Mouse (Mus musculus): ENCODE measurements around the gene Cep131.

The Cep131 gene

DNA sequence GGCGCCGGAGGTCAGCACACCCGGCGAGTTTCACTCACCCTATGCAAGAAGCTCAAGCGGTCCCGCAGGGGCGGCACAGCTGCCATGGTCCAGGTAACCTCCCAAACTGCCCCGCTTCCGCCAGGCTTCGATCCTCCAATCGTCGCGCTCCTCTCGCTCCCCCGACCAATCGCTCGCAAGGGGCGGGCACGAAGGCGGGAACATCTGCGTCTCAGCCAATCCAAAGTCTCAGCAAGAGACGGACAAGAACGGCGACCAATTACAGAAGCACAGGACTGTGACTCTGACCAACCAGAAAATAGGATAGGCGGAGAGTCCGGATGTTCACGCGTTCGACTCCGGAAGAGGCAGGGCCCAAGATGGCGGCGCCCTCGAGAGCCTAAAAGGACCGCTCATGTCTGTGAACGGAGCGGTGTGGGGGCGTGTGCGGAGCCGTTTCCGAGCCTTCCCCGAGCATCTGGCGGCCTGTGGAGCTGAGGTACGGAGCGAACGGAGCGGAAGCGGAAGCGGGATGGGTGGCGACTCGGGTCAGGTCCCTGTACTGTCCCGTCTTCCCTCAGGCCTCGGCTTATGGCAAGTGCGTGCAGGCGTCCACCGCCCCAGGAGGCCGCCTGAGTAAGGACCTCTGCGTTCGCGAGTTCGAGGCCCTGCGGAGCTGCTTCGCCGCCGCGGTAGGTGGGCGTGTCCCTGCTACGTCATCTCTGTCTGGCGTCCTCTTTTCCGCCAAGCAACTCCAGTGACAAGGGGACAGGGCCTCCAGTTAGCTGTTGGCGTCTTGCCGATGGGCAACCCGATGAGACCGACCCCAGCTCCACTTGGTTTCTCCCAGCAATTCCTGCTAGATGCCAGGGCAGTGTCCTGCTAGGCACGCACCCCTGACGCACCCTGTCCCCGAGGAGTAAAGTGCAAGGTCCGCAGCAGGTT is 12.2 kb upstream of the Cep131 start, which contains the start of the genes Tepsin and Ndufaf8:
Gene Tepsin (minus strand): TSS at position 144 of the 924 bp plus-strand sequence.
Gene Ndufaf8 (plus strand): TSS at position 341 of the 924 bp plus-strand sequence.
- peak; percentile 99 to 100 for DNase-seq (ENCODE audit: low spot score in 2 of 2)

DNA sequence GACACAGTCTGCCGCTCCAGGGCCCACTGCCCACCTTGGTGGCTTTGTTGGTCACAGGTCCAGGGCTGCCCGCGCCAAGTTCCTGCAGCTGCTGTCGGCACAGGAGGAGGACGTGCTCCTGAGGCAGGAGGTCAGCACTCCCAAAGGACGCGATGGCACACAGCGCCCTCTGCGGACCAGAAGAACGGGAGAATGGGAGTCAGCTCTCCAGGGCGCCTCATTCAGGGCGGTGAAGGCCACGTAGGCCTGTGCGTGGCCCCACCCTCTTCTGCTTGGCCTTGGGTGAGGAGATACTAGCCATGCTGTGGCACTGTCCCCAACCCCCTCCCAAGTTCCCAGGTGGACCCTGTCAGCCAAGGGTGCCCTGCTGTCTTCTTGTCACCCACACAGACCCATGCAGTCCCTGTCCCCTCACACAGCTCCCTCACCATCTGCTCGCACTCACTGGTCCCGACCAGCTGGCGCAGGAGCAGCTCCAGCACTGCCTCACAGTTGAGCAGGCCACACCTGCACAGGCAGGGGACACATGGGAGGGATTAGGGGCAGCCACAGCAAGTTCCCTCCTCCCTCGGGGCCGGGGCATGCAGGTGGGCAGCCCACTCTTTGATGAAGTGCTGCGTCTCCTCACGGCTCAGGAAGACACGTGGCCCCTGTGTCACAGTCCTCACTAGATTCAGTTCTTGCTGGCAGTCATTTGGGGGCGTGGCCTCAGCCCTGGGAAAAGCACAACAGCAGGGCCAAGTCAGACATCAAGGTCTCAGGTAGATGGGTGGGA is 6.4 kb upstream of the Cep131 start:
- DNase-seq (ENCODE audit: low spot score in 2 of 2), result no peak

GRCm38 (mm10) chr11:120090661-120091060 is 4.0 kb upstream of the Cep131 start:
- no peak for DNase-seq (ENCODE audit: low spot score in 2 of 2)

- DNase-seq (ENCODE audit: low spot score in 2 of 2), result peak in 1 of 2 experiments; percentile 37
These were observed 568 bp downstream of the Cep131 start for GRCm38 (mm10) chr11:120085891-120086627.

DNA sequence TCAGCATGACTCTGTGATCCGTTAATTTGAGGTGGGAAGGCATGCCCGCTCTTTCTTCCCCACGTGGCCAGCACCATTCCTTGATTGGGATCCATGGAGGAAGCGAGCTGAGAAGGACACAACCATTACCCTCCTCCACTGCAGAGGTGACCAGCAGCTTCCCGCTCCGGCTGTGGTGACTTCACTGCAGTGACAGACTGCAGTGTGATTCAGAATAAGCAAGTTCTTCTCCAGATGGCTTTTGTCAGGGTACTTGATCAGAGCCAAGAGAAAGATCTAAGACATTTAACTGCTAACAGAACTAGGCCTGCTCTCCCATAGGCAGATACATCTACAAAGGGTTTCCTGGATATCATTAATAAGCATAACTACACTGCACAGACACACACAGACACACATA is 6.3 kb downstream of the Cep131 start:
- no peak for DNase-seq (ENCODE audit: low spot score in 2 of 2)

GRCm38 (mm10) chr11:120076191-120076590 is 10.4 kb downstream of the Cep131 start:
- no peak for DNase-seq (ENCODE audit: low spot score in 2 of 2)

DNA sequence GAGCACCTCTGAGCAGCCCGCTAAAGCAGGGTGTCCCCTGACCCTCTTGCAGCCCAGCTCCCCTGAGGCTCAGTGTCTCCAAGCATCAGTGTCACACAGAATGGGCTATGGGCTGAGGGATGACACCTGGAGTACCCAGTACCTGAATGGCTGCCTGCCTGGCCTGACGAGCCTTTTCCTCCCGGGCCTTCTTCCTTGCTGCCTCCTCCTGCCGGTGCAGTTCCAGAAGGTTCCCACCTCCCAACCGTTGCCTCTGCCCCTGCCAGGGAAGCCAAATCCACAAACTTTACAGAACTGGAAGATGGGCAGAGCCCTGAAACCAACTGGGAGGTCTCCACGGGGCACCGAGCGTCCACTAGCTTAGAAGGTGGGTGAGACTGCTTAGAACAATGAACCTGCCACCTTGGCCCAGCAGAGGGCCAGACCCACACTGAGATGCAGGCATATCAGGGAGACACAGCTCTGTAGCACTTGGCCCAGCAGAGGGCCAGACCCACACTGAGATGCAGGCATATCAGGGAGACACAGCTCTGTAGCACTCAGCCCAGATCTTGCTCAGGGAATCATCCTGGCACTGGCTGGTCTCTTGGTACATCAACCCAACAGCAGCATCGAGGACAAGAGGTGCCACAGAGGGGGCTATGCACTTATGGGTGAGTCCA is 13.5 kb downstream of the Cep131 start:
- DNase-seq (ENCODE audit: low spot score in 2 of 2), result no peak

DNA sequence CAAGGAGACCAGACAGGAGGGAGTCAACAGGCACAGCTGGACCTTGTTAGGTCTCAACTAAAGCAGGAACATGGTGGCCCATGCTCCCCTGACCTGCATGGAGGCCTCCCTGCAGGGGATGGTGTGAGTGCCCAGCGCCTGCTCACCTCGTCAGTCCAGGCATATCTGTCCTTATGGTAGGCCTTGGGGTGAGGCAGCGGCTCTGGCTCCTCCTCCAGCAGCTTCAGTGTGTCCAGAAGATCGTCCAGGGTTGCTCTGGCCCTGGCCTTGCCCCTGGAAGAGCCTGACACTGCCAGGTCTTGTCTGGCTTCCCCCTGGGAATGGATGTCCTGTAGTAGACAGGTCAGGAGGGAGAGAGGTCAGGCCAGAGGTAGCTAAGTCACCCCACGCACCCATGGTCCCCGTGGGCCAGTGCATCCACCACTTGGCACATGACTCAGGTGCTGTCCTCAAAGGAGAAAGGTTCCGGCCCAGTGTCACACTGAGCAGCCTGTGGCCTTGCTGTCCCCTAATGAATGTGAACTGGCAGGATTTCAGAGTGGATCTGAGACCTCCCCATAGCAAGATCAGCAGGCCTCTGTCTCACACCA is 14.8 kb downstream of the Cep131 start:
- no peak for DNase-seq (ENCODE audit: low spot score in 2 of 2)

DNA sequence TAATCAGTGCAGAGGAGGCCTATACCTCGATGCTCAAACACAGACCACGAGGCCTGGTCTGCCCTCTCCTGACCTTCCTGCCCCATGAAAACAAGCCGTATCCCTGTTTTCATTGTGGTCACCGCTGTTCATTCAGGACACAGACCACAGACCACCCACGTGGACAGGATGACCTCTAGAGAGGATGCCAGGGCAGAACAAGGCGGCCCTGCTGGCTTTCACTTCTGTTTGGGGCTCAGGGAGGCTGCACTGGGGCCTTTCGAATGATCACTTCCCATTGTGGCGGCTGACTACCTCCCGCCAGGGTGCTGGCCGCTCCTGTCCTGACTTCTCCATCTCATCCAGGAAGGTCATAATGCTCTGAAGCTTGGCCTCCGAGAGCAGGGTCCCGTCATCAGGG is 15.6 kb downstream of the Cep131 start:
- no peak for DNase-seq (ENCODE audit: low spot score in 2 of 2)

DNA sequence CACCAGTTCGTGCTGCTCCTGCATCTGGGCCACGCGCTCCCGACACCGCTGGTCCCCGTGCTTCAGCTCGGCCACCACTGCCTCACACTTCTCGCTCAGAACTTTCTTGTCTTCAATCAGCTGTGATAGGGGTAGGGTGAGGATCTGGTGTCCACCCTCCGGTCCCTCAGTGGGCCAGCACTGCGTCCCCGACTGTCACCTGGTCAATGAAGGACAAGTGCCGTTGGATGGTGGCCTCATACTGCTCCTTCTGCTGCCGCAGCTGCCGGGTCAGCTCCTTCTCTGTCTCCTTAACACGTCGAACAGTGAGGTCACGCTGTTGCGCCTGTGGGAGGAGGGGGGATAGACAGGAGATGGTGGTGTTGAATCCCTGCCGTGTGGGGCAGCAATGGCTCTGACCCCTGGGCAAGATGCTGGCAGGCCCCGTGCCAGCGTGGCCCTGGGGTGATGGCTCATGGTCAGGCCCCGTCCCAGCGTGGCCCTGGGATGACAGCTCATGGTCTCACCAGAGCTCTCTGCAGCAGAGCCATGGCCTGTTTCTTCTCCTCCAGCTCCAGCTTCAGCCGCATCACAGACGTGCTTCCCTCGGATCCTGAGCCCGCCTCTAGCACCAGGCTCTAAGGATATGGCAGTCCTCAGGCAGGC is 16.2 kb downstream of the Cep131 start:
- no peak for DNase-seq (ENCODE audit: low spot score in 2 of 2)

DNA sequence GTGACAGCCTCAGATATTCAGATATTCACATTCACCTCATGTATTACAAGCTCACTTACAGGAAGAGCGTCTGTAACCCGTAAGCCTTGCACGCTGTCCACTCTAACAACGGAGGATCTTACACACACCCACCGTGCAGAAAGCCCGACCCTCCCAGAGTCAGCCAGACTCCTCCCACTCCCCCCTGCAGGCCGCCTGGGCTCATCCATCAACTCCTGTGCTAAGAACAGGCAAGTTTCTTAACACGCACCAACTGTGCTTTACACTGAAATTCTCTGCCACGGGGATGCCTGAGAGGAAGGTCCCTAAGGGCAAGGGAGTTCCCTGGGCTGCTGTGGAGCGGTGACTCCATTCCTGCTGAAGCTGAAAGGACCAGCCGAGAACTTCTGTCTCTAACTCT is 17.4 kb downstream of the Cep131 start:
- no peak for DNase-seq (ENCODE audit: low spot score in 2 of 2)

DNA sequence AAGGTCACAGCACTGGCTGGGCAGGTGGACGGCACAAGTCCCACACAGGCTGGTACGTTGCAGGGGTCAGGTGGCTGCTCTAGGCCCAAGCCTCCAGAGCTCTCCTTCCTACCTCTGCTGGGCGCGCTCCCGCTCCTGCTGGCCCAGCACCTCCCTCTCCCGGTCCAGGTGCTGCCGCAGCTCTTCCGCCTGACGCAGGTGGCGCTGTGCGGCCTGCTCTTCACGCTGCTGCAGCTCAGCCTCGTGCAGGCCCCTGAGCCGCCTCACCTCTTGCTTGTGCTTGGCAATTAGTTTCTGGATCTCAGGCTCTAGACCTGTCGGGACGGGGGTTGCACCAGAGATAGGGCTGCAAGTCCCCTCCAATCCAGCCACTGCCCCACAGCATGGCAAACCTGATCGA is 18.8 kb downstream of the Cep131 start:
- no peak for DNase-seq (ENCODE audit: low spot score in 2 of 2)

- DNase-seq (ENCODE audit: low spot score in 2 of 2), result no peak
These were observed 21.3 kb downstream of the Cep131 start for GRCm38 (mm10) chr11:120065291-120065690.

GRCm38 (mm10) chr11:120064668-120065040 is 22.0 kb downstream of the Cep131 start:
- no peak for DNase-seq (ENCODE audit: low spot score in 2 of 2)

GRCm38 (mm10) chr11:120064006-120064667 is 22.5 kb downstream of the Cep131 start:
- DNase-seq (ENCODE audit: low spot score in 2 of 2), result no peak

DNA sequence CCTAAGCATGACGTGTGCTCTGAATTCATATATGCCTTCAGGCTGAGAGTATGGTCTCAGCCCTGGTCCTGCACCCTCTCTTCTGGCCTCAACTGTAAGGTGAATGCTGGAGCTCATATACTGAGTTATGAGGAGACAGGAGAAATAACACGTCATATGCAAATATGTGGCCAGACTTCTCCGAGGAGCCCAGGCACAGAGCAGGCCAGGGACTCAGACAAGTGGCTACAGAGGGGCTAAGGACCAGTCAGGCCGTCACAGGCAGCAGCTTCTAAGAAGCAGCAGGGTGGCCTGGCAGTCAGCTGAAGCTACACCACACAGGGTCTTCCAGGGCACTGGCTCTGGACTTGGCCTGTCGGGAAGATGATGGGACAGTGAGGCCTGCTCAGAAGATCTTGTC is 23.3 kb downstream of the Cep131 start:
- no peak for DNase-seq (ENCODE audit: low spot score in 2 of 2)

GRCm38 (mm10) chr11:120060634-120061033 is 26.0 kb downstream of the Cep131 start:
- no peak for DNase-seq (ENCODE audit: low spot score in 2 of 2)

- no peak for DNase-seq (ENCODE audit: low spot score in 2 of 2)
These were observed 30.5 kb downstream of the Cep131 start for GRCm38 (mm10) chr11:120055953-120056732.

DNA sequence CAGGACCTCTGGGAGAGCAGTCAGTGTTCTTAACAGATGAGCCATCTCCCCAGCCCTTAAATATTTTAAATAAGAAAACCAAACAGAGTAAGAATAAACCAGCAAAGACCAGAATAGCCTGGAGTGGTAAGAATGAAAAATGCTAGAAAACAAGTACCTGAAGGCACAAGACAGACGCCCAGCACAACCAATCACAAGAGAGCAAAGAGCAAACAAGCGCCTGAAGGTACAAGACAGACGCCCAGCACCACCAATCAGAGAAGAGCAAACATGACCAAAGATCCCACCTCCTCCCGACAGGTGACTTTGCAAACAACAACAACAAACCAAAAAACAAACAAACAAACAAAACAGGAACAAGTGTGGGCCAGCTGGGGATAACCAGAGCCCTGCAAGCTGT is 32.8 kb downstream of the Cep131 start:
- no peak for DNase-seq (ENCODE audit: low spot score in 2 of 2)

Measured in urinary bladder, adult 18-20 months (tissue).